Mouse (Mus musculus): Measurements from ENCODE around the gene Mturn.

Mturn gene

GRCm38 (mm10) chr6:54680891-54681745 is at the start of gene Mturn:
TSS of gene Mturn (plus strand) at chr6:54681624.
- DNase-seq (ENCODE audit: low spot score): peak; percentile 97

GRCm38 (mm10) chr6:54639877-54640276 is 41.5 kb upstream of the Mturn start:
- no peak for DNase-seq (ENCODE audit: low spot score)

- DNase-seq (ENCODE audit: low spot score): no peak
These were observed 39.5 kb upstream of the Mturn start for GRCm38 (mm10) chr6:54641953-54642352.

- no peak for DNase-seq (ENCODE audit: low spot score)
These were observed 38.2 kb upstream of the Mturn start for GRCm38 (mm10) chr6:54643181-54643580.

- DNase-seq (ENCODE audit: low spot score): no peak
These were observed 25.8 kb upstream of the Mturn start for GRCm38 (mm10) chr6:54655471-54656095.

GRCm38 (mm10) chr6:54657861-54658260 is 23.6 kb upstream of the Mturn start:
- DNase-seq (ENCODE audit: low spot score): no peak

- DNase-seq (ENCODE audit: low spot score): no peak
These were observed 11.6 kb upstream of the Mturn start for GRCm38 (mm10) chr6:54669868-54670267.

GRCm38 (mm10) chr6:54672901-54673300 is 8.5 kb upstream of the Mturn start:
- DNase-seq (ENCODE audit: low spot score): no peak

- no peak for DNase-seq (ENCODE audit: low spot score)
These were observed 1.7 kb upstream of the Mturn start for GRCm38 (mm10) chr6:54679686-54680085.

GRCm38 (mm10) chr6:54681746-54682428 is 463 bp downstream of the Mturn start:
- DNase-seq (ENCODE audit: low spot score): no peak

- DNase-seq (ENCODE audit: low spot score): no peak
These were observed 2.7 kb downstream of the Mturn start for GRCm38 (mm10) chr6:54684085-54684484.

- no peak for DNase-seq (ENCODE audit: low spot score)
These were observed 3.7 kb downstream of the Mturn start for GRCm38 (mm10) chr6:54685103-54685502.

- DNase-seq (ENCODE audit: low spot score): no peak
These were observed 4.4 kb downstream of the Mturn start for GRCm38 (mm10) chr6:54685716-54686395.

- DNase-seq (ENCODE audit: low spot score): no peak
These were observed 5.7 kb downstream of the Mturn start for GRCm38 (mm10) chr6:54686946-54687737.

- DNase-seq (ENCODE audit: low spot score): no peak
These were observed 7.3 kb downstream of the Mturn start for GRCm38 (mm10) chr6:54688467-54689323.

- no peak for DNase-seq (ENCODE audit: low spot score)
These were observed 8.3 kb downstream of the Mturn start for GRCm38 (mm10) chr6:54689686-54690085.

GRCm38 (mm10) chr6:54690838-54691237 is 9.4 kb downstream of the Mturn start:
- DNase-seq (ENCODE audit: low spot score): no peak

- DNase-seq (ENCODE audit: low spot score): no peak
These were observed 10.1 kb downstream of the Mturn start for GRCm38 (mm10) chr6:54691368-54692116.

GRCm38 (mm10) chr6:54692201-54692600 is 10.8 kb downstream of the Mturn start:
- no peak for DNase-seq (ENCODE audit: low spot score)

- DNase-seq (ENCODE audit: low spot score): no peak
These were observed 11.9 kb downstream of the Mturn start for GRCm38 (mm10) chr6:54693286-54693685.
